Mouse (Mus musculus): Measurements from ENCODE around the gene Nudt2.
"Not testable (repeated sequence)": the region's sequence is repeated elsewhere in the genome, so short reads cannot be mapped to it uniquely, and the experiment has no call there.

The Nudt2 gene

GRCm38 (mm10) chr4:41464345-41465286, at the start of gene Nudt2, which contains the start of gene Kif24:
Nudt2 (plus strand) TSS chr4:41465151.
Kif24 (minus strand) TSS chr4:41464887.
- DNase-seq, result peak; percentile 99

- no peak for DNase-seq
Measured at GRCm38 (mm10) chr4:41416966-41417365, 48.0 kb upstream of the Nudt2 start.

- no peak for DNase-seq
Measured at GRCm38 (mm10) chr4:41438931-41439330, 26.0 kb upstream of the Nudt2 start.

GRCm38 (mm10) chr4:41442790-41443302, 22.1 kb upstream of the Nudt2 start:
- no peak for DNase-seq

GRCm38 (mm10) chr4:41447595-41447994, 17.4 kb upstream of the Nudt2 start:
- no peak for DNase-seq

- DNase-seq, result no peak
Measured at GRCm38 (mm10) chr4:41460690-41461089, 4.3 kb upstream of the Nudt2 start.

GRCm38 (mm10) chr4:41463051-41463738, 1.8 kb upstream of the Nudt2 start:
- not testable (repeated sequence) for DNase-seq

- DNase-seq, result peak; percentile 25
Measured at GRCm38 (mm10) chr4:41465287-41465665, 325 bp downstream of the Nudt2 start.

- peak; percentile 26 for DNase-seq
Measured at GRCm38 (mm10) chr4:41468396-41469080, 3.6 kb downstream of the Nudt2 start.

- no peak for DNase-seq
Measured at GRCm38 (mm10) chr4:41469199-41469598, 4.2 kb downstream of the Nudt2 start.

GRCm38 (mm10) chr4:41470051-41470683, 5.2 kb downstream of the Nudt2 start:
- no peak for DNase-seq

GRCm38 (mm10) chr4:41470684-41471383, 5.9 kb downstream of the Nudt2 start:
- DNase-seq, result peak; percentile 63

GRCm38 (mm10) chr4:41471384-41471689, 6.4 kb downstream of the Nudt2 start:
- no peak for DNase-seq

- no peak for DNase-seq
Measured at GRCm38 (mm10) chr4:41477648-41478160, 12.8 kb downstream of the Nudt2 start.

GRCm38 (mm10) chr4:41478751-41479455, 14.0 kb downstream of the Nudt2 start:
- no peak for DNase-seq

DNA sequence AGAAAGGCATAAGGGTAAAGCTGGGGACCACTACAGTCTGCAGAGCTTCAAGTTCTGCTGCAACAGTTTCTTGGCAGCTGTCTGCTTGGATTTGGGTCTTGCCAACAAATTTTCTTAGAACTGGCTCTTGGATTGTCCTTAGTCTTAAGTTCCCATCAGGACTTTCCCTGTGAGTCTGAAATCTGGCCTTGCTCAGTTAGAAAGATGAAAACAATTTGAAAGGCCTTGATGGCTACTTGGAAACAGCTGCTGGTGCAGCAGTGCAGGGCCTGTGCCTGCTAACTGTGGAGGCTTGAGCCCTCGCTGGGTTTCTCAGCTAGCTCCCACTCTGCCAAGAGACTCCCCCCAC, 14.5 kb downstream of the Nudt2 start:
- peak; percentile 17 for DNase-seq

DNA sequence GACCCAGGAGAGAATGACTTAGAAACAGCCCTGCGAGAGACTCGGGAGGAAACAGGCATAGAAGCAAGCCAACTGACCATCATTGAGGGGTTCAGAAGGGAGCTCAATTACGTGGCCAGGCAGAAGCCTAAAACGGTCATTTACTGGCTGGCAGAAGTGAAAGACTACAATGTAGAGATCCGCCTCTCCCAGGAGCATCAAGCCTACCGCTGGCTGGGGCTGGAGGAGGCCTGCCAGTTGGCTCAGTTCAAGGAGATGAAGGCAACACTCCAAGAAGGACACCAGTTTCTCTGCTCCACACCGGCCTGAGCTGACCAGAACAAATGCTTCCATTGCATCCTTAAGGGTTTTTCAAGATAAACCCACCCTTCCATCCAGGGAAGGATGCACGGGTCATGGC, 15.3 kb downstream of the Nudt2 start:
- DNase-seq, result no peak

- no peak for DNase-seq
Measured at GRCm38 (mm10) chr4:41481601-41482017, 16.7 kb downstream of the Nudt2 start.

DNA sequence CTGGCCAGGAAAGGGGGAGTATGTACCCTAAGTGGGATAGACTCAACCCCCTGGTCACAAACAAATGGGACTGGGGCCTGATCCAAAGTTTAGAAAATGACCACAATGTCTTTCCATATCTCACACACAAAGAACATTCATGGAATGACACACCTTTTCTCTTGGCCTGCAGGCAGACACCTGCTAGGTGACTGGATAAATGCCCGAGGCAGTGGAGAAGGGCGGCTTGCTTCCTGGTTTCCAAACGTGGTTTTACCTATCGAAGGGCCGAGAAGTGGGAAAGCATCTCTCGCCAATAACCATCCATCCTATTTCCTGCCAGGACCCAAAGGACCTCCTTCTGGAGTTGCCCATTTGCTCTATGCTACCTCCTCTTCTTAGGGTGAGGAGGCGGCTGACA, 28.0 kb downstream of the Nudt2 start:
- DNase-seq, result no peak

- no peak for DNase-seq
Measured at GRCm38 (mm10) chr4:41493464-41494116, 28.6 kb downstream of the Nudt2 start.

DNA sequence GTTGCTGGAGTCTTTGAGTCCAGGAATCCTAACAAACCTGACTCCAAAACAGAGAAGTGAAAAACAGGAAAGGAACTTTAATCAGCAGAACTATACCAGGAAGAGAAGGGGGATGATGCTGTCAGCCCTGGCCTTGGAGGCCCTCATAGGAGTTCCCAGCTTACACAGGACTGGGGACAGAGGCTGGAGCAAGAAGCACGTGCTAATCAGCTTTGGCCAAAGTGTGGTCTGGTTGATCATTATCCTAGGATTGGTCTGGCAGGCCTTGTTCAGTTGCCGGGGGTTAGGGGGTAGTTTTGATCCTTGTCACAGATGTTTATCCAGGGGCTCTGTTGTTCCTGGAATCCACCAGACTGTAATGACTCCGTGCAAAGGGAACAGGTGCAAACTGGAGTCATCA, 29.4 kb downstream of the Nudt2 start:
- no peak for DNase-seq
